Mouse (Mus musculus) intestine, embryonic 14.5 days (tissue): ENCODE results near the gene Lrat. TPM values are rescaled to one million over a fixed set of nuclear protein-coding genes. Genes with fewer than 3 reads are reported as not detected.

Experiments
- polyA plus RNA-seq: library from polyadenylated mRNA; unstranded; fragments of >200 nt; fragmentation: Nextera tagmentation; extraction: Ambion mirVana; gene quantifications from 2 replicates; pipeline ENCODE4 v1.2.1, GENCODE M21; 2014

Gene Lrat
- polyA plus RNA-seq, 1 experiment from 2014 or later, result 2.4 TPM

Other genes starting within 250 kb of the Lrat start
- gene Rbm46, start 27.5 kb downstream of the Lrat start, polyA plus RNA-seq, result 11.6 and 12.3 TPM in 2 replicates
- gene Fgg, start 103.8 kb upstream of the Lrat start, polyA plus RNA-seq, result not detected in 2 replicates
- 0.11 and 0.24 TPM in 2 replicates for gene Fga, start 122.1 kb upstream of the Lrat start, polyA plus RNA-seq
- gene Fgb, start 145.9 kb upstream of the Lrat start, polyA plus RNA-seq, result 1.2 TPM in 2 replicates
- gene Plrg1, start 151.5 kb upstream of the Lrat start, polyA plus RNA-seq, result 97.8 and 109 TPM in 2 replicates
- 0.55 and 0.58 TPM in 2 replicates for gene Dchs2, start 224.0 kb upstream of the Lrat start, polyA plus RNA-seq